Mouse (Mus musculus) liver, adult 2 months (tissue): ENCODE results near the gene Gja4.

Experiments used
- CTCF ChIP-seq: fragments of 200-500 bp; IDR thresholded peaks from 2 replicates; pipeline ENCODE4 v1.5.1; 2011; ENCODE audit warnings: low read depth, low read length, control low read depth
- POLR2A ChIP-seq: fragments of 200-500 bp; IDR thresholded peaks from 2 replicates; pipeline ENCODE4 v1.6.1; 2011; ENCODE audit warnings: low read length, control low read depth; ENCODE audit not compliant: insufficient read depth; ENCODE audit errors: extremely low read depth

DNA sequence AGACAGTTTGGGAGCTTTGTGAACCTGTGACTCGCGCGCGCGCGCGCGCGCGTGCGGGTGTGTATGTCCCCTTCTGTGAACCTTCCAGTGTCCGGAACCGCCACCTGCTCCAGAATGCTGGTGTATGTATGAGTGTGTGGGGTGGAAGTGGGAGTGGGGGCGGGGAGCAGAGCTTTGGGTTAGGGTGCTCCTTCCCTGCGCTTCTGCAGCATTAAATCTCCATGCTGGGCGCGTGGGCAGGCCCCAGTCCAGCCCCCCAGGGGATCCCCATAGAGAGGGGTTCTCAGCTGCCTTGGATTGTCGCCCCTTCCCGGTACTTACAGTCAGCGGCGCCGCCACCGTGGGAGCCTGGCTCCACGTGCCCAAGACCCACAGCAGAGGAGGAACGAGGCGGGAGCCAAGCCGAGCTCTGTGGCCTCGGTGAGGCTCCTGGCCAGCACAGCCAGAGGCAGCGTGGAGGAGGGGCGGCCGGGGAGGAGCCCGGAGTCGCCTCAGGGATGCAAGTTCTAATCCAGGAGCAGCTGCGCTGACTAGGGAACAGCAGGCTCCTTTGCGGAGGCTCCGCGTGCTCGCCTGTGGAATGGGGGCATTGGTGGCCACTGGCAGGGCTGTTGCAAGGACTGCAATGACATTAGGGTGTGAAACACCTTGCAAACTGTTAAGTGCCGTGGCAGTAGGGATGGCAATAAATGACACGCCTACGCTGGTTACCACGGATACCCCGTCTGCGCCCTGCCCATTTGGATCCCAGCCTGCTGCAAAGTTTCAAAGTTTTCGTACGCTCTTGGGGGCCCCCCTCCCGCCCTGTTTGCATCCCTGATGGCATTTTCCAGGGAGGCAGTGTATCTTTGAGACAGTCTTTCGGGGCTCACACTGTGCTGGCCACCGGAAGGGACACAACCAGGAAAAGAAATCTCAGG lies 16.6 kb upstream of the Gja4 start, which contains the start of gene Gjb3:
- TF ChIP-seq CTCF (no peak), POLR2A (no peak)
